Mouse (Mus musculus): Measurements from ENCODE around the gene Ndufa8.

- no peak for TF ChIP-seq CTCF (IDR thresholded peaks at IDR 0.05; ENCODE audit: low read depth, low read length)
- no peak for TF ChIP-seq POLR2A (IDR thresholded peaks at IDR 0.05; ENCODE audit: extremely low read depth, insufficient read depth, low read length)
Measured at GRCm38 (mm10) chr2:36002188-36002587, 47.0 kb downstream of the Ndufa8 start.
